Mouse (Mus musculus): ENCODE measurements around the gene Cpne4.

Gene Cpne4

GRCm38 (mm10) chr9:104687051-104687450, 140.0 kb downstream of the Cpne4 start:
- DNase-seq (ENCODE audit: low spot score): no peak

- DNase-seq (ENCODE audit: low spot score): no peak
Observed at GRCm38 (mm10) chr9:104693145-104693544, 146.1 kb downstream of the Cpne4 start.

- DNase-seq (ENCODE audit: low spot score): no peak
Observed at GRCm38 (mm10) chr9:104710831-104711230, 163.7 kb downstream of the Cpne4 start.

- DNase-seq (ENCODE audit: low spot score): no peak
Observed at GRCm38 (mm10) chr9:104725311-104725710, 178.2 kb downstream of the Cpne4 start.

- no peak for DNase-seq (ENCODE audit: low spot score)
Observed at GRCm38 (mm10) chr9:104742661-104743380, 195.7 kb downstream of the Cpne4 start.

GRCm38 (mm10) chr9:104755519-104755918, 208.4 kb downstream of the Cpne4 start:
- DNase-seq (ENCODE audit: low spot score): no peak

- no peak for DNase-seq (ENCODE audit: low spot score)
Observed at GRCm38 (mm10) chr9:104760031-104760430, 212.9 kb downstream of the Cpne4 start.

- DNase-seq (ENCODE audit: low spot score): no peak
Observed at GRCm38 (mm10) chr9:104776198-104776815, 229.2 kb downstream of the Cpne4 start.

- no peak for DNase-seq (ENCODE audit: low spot score)
Observed at GRCm38 (mm10) chr9:104777135-104777534, 230.0 kb downstream of the Cpne4 start.

- no peak for DNase-seq (ENCODE audit: low spot score)
Observed at GRCm38 (mm10) chr9:104777780-104778179, 230.7 kb downstream of the Cpne4 start.

- no peak for DNase-seq (ENCODE audit: low spot score)
Observed at GRCm38 (mm10) chr9:104796601-104797000, 249.5 kb downstream of the Cpne4 start.

GRCm38 (mm10) chr9:104804776-104805175, 257.7 kb downstream of the Cpne4 start:
- DNase-seq (ENCODE audit: low spot score): no peak

GRCm38 (mm10) chr9:104814681-104815080, 267.6 kb downstream of the Cpne4 start:
- DNase-seq (ENCODE audit: low spot score): no peak

GRCm38 (mm10) chr9:104828646-104829045, 281.6 kb downstream of the Cpne4 start:
- no peak for DNase-seq (ENCODE audit: low spot score)

- no peak for DNase-seq (ENCODE audit: low spot score)
Observed at GRCm38 (mm10) chr9:104832934-104833539, 286.0 kb downstream of the Cpne4 start.

- DNase-seq (ENCODE audit: low spot score): no peak
Observed at GRCm38 (mm10) chr9:104837931-104838330, 290.8 kb downstream of the Cpne4 start.

GRCm38 (mm10) chr9:104841278-104841677, 294.2 kb downstream of the Cpne4 start:
- DNase-seq (ENCODE audit: low spot score): no peak

GRCm38 (mm10) chr9:104845226-104845930, 298.3 kb downstream of the Cpne4 start:
- no peak for DNase-seq (ENCODE audit: low spot score)

- DNase-seq (ENCODE audit: low spot score): no peak
Observed at GRCm38 (mm10) chr9:104853701-104854100, 306.6 kb downstream of the Cpne4 start.

GRCm38 (mm10) chr9:104854245-104854921, 307.3 kb downstream of the Cpne4 start:
- no peak for DNase-seq (ENCODE audit: low spot score)

GRCm38 (mm10) chr9:104865830-104866229, 318.7 kb downstream of the Cpne4 start:
- DNase-seq (ENCODE audit: low spot score): no peak

GRCm38 (mm10) chr9:104872586-104872985, 325.5 kb downstream of the Cpne4 start:
- no peak for DNase-seq (ENCODE audit: low spot score)
